Mouse (Mus musculus) liver, postnatal 0 days (tissue): ENCODE data around the gene Lgr6.

Experiments
- CTCF ChIP-seq: sonication (generic); IDR thresholded peaks from 2 replicates; pipeline ENCODE4 v1.5.1; 2016; ENCODE audit warnings: antibody characterized with exemption, low read depth
- EP300 ChIP-seq: IDR thresholded peaks from 2 replicates; pipeline ENCODE4 v1.6.1; 2016; ENCODE audit warnings: antibody characterized with exemption, low read depth, mild to moderate bottlenecking

DNA sequence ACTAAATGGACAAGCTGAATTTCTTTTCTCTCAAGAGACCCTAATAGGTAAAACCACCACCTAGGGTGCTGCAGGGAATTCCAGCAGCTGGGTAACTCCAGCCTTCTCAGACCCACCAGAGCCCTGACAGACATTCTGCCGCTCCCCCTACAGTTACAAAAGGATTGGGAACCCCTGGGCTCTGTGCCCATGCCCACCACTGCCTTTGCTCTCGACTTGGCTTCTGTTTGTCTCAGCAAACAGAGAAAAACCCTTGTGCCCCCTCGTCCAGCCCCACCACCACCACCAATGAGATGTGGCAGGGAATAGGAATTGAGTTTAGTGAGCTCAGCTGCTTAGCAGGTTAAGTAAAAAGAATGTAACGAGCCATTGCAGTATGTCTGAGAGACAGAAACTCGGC is 43.9 kb upstream of the Lgr6 start:
- TF ChIP-seq EP300 (no peak), CTCF (no peak)
